Comparison of ENCODE assay signal across 8 mouse cellular contexts in genomic region chr14:59440039-59440438, GRCm38 (mm10). TPM values are rescaled to one million over a fixed set of nuclear protein-coding genes. Genes with fewer than 3 reads are reported as not detected.
DNase-seq lines count a peak whose midpoint lies in the region; ATAC-seq and TF ChIP-seq lines count a peak whose summit lies in the region.

No protein-coding gene starts in this region.

- peak overlapping the region; percentile 61 for H3K4me2 ChIP-seq in hindbrain, embryonic 15.5 days

- WGBS in hindbrain, embryonic 15.5 days, result 16% methylated on average over 7 of the region's 7 CpGs

- peak overlapping the region; percentile 71 for H3K9ac ChIP-seq in hindbrain, embryonic 15.5 days

- H3K4me3 ChIP-seq in left cerebral cortex, adult 2 months, result peak overlapping the region; percentile 73
- H3K4me3 ChIP-seq in bone marrow macrophage, adult 2 months (ENCODE audit: insufficient read depth, low read length), result peak overlapping the region; percentile 83
- H3K4me3 ChIP-seq in hindbrain, embryonic 15.5 days, result peak overlapping the region; percentile 77

- no peak for DNase-seq in left cerebral cortex, adult 2 months (ENCODE audit: extremely low spot score in 1 of 2, low spot score in 2 of 2)
- no peak for DNase-seq in left cerebral cortex, postnatal 36 days (ENCODE audit: low spot score in 2 of 2)
- DNase-seq in naive thymus-derived CD4-positive, alpha-beta T cell, adult 2 months (ENCODE audit: low read depth), result peak; percentile 66
- no peak for DNase-seq in kidney, postnatal 36 days
- DNase-seq in cerebellum, adult 11-12 months, result no peak

- intact Hi-C loops in left cerebral cortex, adult 2 months (cut with DNase I), result no loop called here
- intact Hi-C loops in left cerebral cortex, postnatal 36 days (cut with DNase I), result no loop called here

- ATAC-seq in hindbrain, embryonic 15.5 days (ENCODE audit: low FRiP score, low read depth), result no peak
- no peak for ATAC-seq in granulocyte monocyte progenitor cell, adult 5-6 weeks (replicated peaks; ENCODE audit: poor library complexity, severe bottlenecking)

- no peaks in the 10 kb centered on the region for H3K27me3 ChIP-seq in hindbrain, embryonic 15.5 days

- no peaks in the 10 kb centered on the region for H3K9me3 ChIP-seq in hindbrain, embryonic 15.5 days

- peaks cover 10% of the 10 kb centered on the region for H3K4me1 ChIP-seq in bone marrow macrophage, adult 2 months (ENCODE audit: control insufficient read depth, insufficient read depth, low read length)
- H3K4me1 ChIP-seq in hindbrain, embryonic 15.5 days (replicated peaks), result peaks cover 11% of the 10 kb centered on the region

- H3K36me3 ChIP-seq in hindbrain, embryonic 15.5 days, result no peaks in the 10 kb centered on the region

- TF ChIP-seq POLR2A in bone marrow macrophage, adult 2 months (IDR thresholded peaks at IDR 0.05; ENCODE audit: borderline replicate concordance, low read depth, low read length), result no peak

- H3K27ac ChIP-seq in left cerebral cortex, adult 2 months, result no peak overlapping the region
- H3K27ac ChIP-seq in bone marrow macrophage, adult 2 months (ENCODE audit: insufficient read depth, low read depth, low read length), result no peak overlapping the region
- H3K27ac ChIP-seq in hindbrain, embryonic 15.5 days (replicated peaks), result no peak overlapping the region

- no peak for TF ChIP-seq CTCF in left cerebral cortex, adult 2 months (IDR thresholded peaks at IDR 0.05)
- no peak for TF ChIP-seq CTCF in bone marrow macrophage, adult 2 months (IDR thresholded peaks at IDR 0.05; ENCODE audit: low read depth, low read length)

RNA-seq across cellular contexts. Expression of gene Setdb2, which starts 0.6 kb away (rescaled TPM):
- 1 to 10 TPM; 4.1 to 4.2 TPM for total RNA-seq in left cerebral cortex, adult 2 months (2021)
- total RNA-seq in left cerebral cortex, postnatal 36 days (2021), result 1 to 10 TPM; 6.3 to 6.8 TPM
- 12.5 and 14.4 TPM in 2 replicates for polyA plus RNA-seq in bone marrow macrophage, adult 2 months (2012; ENCODE audit: insufficient read depth, insufficient read length, missing spikeins)
- polyA plus RNA-seq in hindbrain, embryonic 15.5 days (2015; fragmentation: Nextera tagmentation; extraction: Ambion mirVana), result 4.7 and 5.2 TPM in 2 replicates
- total RNA-seq in granulocyte monocyte progenitor cell, adult 5-6 weeks (2014; fragmentation: Nextera tagmentation), result 17.0 and 17.3 TPM in 2 replicates
- total RNA-seq in granulocyte monocyte progenitor cell, adult 5-6 weeks (2017), result 26.6 and 28.9 TPM in 2 replicates

RNA-seq across cellular contexts. Expression of gene Cab39l, which starts 0.7 kb away (rescaled TPM):
- 10 to 100 TPM; 24.0 to 26.6 TPM for total RNA-seq in left cerebral cortex, adult 2 months (2021)
- 10 to 100 TPM; 19.9 to 24.2 TPM for total RNA-seq in left cerebral cortex, postnatal 36 days (2021)
- polyA plus RNA-seq in bone marrow macrophage, adult 2 months (2012; ENCODE audit: insufficient read depth, insufficient read length, missing spikeins), result 26.9 and 32.4 TPM in 2 replicates
- 26.8 and 28.5 TPM in 2 replicates for polyA plus RNA-seq in hindbrain, embryonic 15.5 days (2015; fragmentation: Nextera tagmentation; extraction: Ambion mirVana)
- total RNA-seq in granulocyte monocyte progenitor cell, adult 5-6 weeks (2014; fragmentation: Nextera tagmentation), result 32.5 and 42.4 TPM in 2 replicates
- total RNA-seq in granulocyte monocyte progenitor cell, adult 5-6 weeks (2017), result 31.0 and 43.0 TPM in 2 replicates

RNA-seq across cellular contexts. Expression of gene Phf11c, which starts 44.9 kb away (rescaled TPM):
- total RNA-seq in left cerebral cortex, adult 2 months (2021), result under 1 TPM; 0.45 to 0.70 TPM
- under 1 TPM; 0.17 to 0.61 TPM for total RNA-seq in left cerebral cortex, postnatal 36 days (2021)
- 2.2 and 2.4 TPM in 2 replicates for polyA plus RNA-seq in bone marrow macrophage, adult 2 months (2012; ENCODE audit: insufficient read depth, insufficient read length, missing spikeins)
- 0.14 and 0.21 TPM in 2 replicates for polyA plus RNA-seq in hindbrain, embryonic 15.5 days (2015; fragmentation: Nextera tagmentation; extraction: Ambion mirVana)
- 2.4 and 2.6 TPM in 2 replicates for total RNA-seq in granulocyte monocyte progenitor cell, adult 5-6 weeks (2014; fragmentation: Nextera tagmentation)
- 1.1 and 1.6 TPM in 2 replicates for total RNA-seq in granulocyte monocyte progenitor cell, adult 5-6 weeks (2017)
